Mouse (Mus musculus): ENCODE results near the gene Kcnk3.
A peak's percentile ranks its signal among the peaks of the same experiment; 100 is the strongest.

The Kcnk3 gene

GRCm38 (mm10) chr5:30630401-30630800 is 42.4 kb downstream of the Kcnk3 start:
- DNase-seq (ENCODE audit: extremely low read depth, insufficient read length, low spot score), result no peak

GRCm38 (mm10) chr5:30632134-30632533 is 44.2 kb downstream of the Kcnk3 start:
- DNase-seq (ENCODE audit: extremely low read depth, insufficient read length, low spot score), result no peak

- DNase-seq (ENCODE audit: extremely low read depth, insufficient read length, low spot score), result no peak
Observed at GRCm38 (mm10) chr5:30636994-30637393, 49.0 kb downstream of the Kcnk3 start.

GRCm38 (mm10) chr5:30638041-30638440 is 50.1 kb downstream of the Kcnk3 start:
- no peak for DNase-seq (ENCODE audit: extremely low read depth, insufficient read length, low spot score)

GRCm38 (mm10) chr5:30643477-30644179 is 55.7 kb downstream of the Kcnk3 start:
- no peak for DNase-seq (ENCODE audit: extremely low read depth, insufficient read length, low spot score)

- no peak for DNase-seq (ENCODE audit: extremely low read depth, insufficient read length, low spot score)
Observed at GRCm38 (mm10) chr5:30646036-30646435, 58.1 kb downstream of the Kcnk3 start.

- no peak for DNase-seq (ENCODE audit: extremely low read depth, insufficient read length, low spot score)
Observed at GRCm38 (mm10) chr5:30647396-30647795, 59.4 kb downstream of the Kcnk3 start.

- DNase-seq (ENCODE audit: extremely low read depth, insufficient read length, low spot score), result peak; percentile 86
Observed at GRCm38 (mm10) chr5:30647815-30648560, 60.0 kb downstream of the Kcnk3 start, which contains the start of gene Slc35f6. Gene Slc35f6, plus strand, starts transcription at chr5:30647933.

- DNase-seq (ENCODE audit: extremely low read depth, insufficient read length, low spot score), result no peak
Observed at GRCm38 (mm10) chr5:30649558-30649957, 61.6 kb downstream of the Kcnk3 start.

- no peak for DNase-seq (ENCODE audit: extremely low read depth, insufficient read length, low spot score)
Observed at GRCm38 (mm10) chr5:30650756-30651155, 62.8 kb downstream of the Kcnk3 start.

- DNase-seq (ENCODE audit: extremely low read depth, insufficient read length, low spot score), result peak; percentile 39
Observed at GRCm38 (mm10) chr5:30651554-30651953, 63.6 kb downstream of the Kcnk3 start.

GRCm38 (mm10) chr5:30653246-30653645 is 65.3 kb downstream of the Kcnk3 start:
- no peak for DNase-seq (ENCODE audit: extremely low read depth, insufficient read length, low spot score)

GRCm38 (mm10) chr5:30655042-30655441 is 67.1 kb downstream of the Kcnk3 start:
- DNase-seq (ENCODE audit: extremely low read depth, insufficient read length, low spot score), result no peak

GRCm38 (mm10) chr5:30655526-30656195 is 67.7 kb downstream of the Kcnk3 start:
- DNase-seq (ENCODE audit: extremely low read depth, insufficient read length, low spot score), result no peak

GRCm38 (mm10) chr5:30659042-30659441 is 71.1 kb downstream of the Kcnk3 start:
- DNase-seq (ENCODE audit: extremely low read depth, insufficient read length, low spot score), result no peak

- DNase-seq (ENCODE audit: extremely low read depth, insufficient read length, low spot score), result no peak
Observed at GRCm38 (mm10) chr5:30660278-30660677, 72.3 kb downstream of the Kcnk3 start.

- no peak for DNase-seq (ENCODE audit: extremely low read depth, insufficient read length, low spot score)
Observed at GRCm38 (mm10) chr5:30660813-30661212, 72.8 kb downstream of the Kcnk3 start.

- DNase-seq (ENCODE audit: extremely low read depth, insufficient read length, low spot score), result no peak
Observed at GRCm38 (mm10) chr5:30665360-30665759, 77.4 kb downstream of the Kcnk3 start.

GRCm38 (mm10) chr5:30665968-30666367 is 78.0 kb downstream of the Kcnk3 start:
- DNase-seq (ENCODE audit: extremely low read depth, insufficient read length, low spot score), result no peak

GRCm38 (mm10) chr5:30666391-30667195 is 78.6 kb downstream of the Kcnk3 start, which contains the start of gene Cenpa:
Gene Cenpa, plus strand, starts transcription at chr5:30666777.
- peak; percentile 87 for DNase-seq (ENCODE audit: extremely low read depth, insufficient read length, low spot score)

GRCm38 (mm10) chr5:30667215-30667614 is 79.2 kb downstream of the Kcnk3 start:
- no peak for DNase-seq (ENCODE audit: extremely low read depth, insufficient read length, low spot score)

Measured in 3134 (cell line).